Mouse (Mus musculus) olfactory bulb, adult 2 months (tissue): ENCODE measurements around the gene Sdf4.

Experiments used
- CTCF ChIP-seq: fragments of 200-500 bp; IDR thresholded peaks from 2 replicates; pipeline ENCODE4 v1.5.1; 2012; ENCODE audit warnings: low read depth, mild to moderate bottlenecking, low read length, moderate library complexity; ENCODE audit not compliant: insufficient read depth
- POLR2A ChIP-seq: fragments of 200-500 bp; IDR thresholded peaks from 2 replicates; pipeline ENCODE4 v1.6.1; 2012; ENCODE audit warnings: mild to moderate bottlenecking, low read depth, low read length, moderate library complexity; ENCODE audit not compliant: insufficient read depth

DNA sequence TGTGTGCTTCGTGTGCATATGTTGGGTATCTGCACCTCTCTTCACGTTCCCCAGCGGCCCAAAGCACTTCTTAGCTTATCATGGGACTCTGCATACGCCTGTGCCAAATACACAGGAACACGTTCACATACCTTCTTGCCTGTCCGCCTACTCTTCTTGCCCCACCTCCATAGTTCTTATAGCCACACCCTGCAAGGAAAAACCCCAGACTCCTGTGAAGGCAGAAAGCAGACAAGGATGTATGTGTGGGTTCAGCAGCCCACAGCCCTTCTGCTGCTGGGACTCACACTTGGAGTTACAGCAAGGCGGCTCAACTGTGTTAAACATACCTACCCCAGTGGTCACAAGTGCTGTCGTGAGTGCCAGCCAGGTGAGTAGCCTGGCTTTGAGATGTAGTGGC is 21.0 kb downstream of the Sdf4 start, which contains the start of gene Tnfrsf4:
- TF ChIP-seq POLR2A: no peak
- TF ChIP-seq CTCF: no peak
